In the genomic region with DNA sequence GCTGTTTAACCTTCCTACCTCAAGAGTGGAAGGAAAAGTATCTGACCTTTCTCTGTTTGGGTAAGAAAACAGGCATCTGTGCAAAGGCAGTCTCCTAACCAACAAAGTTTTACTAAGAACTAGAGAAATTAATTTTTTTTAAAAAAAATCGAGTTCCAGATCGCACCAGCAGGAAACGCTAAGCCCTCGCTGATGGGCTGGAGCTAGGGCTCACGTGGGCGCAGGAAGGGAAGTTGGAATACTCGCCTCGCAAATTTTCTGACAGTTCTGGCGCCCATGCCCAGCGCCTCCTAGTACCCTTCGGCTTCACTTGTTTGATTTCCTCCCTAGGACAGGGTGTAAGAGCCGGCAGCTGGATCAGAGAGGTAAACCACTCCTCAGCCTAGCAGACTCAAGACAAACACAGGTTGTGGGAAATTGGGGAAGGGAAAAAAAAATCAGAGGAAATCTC, we compare ENCODE assay signal across 7 mouse cellular contexts. TPM values are rescaled to one million over a fixed set of nuclear protein-coding genes. Genes with fewer than 3 reads are reported as not detected.
DNase-seq lines count a peak whose midpoint lies in the region; ATAC-seq lines count a peak whose summit lies in the region.

No protein-coding gene starts in this region.

- DNase-seq in adrenal gland, adult 8-10 months = peak; percentile 10
- peak; percentile 71 for DNase-seq in cerebellum, adult 9-10 months
- DNase-seq in left cerebral cortex, postnatal 36 days (ENCODE audit: low spot score in 2 of 2) = peak; percentile 17 to 36
- peak; percentile 57 for DNase-seq in mesoderm, embryonic 11.5 days (ENCODE audit: low read depth, low spot score)

- H3K9me3 ChIP-seq in hindbrain, embryonic 12.5 days (replicated peaks) = no peaks in the 10 kb centered on the region
- no peaks in the 10 kb centered on the region for H3K9me3 ChIP-seq in stomach, embryonic 15.5 days

- no peak overlapping the region for H3K27ac ChIP-seq in hindbrain, embryonic 12.5 days
- no peak overlapping the region for H3K27ac ChIP-seq in stomach, embryonic 15.5 days

- peak; percentile 65 for ATAC-seq in frontal cortex, adult (ENCODE audit: low TSS enrichment)
- ATAC-seq in hindbrain, embryonic 12.5 days (ENCODE audit: low FRiP score) = peak; percentile 35; the same call in 1 of the 2 replicates
- peak; percentile 57; the same call in 1 of the 2 replicates for ATAC-seq in stomach, embryonic 15.5 days (ENCODE audit: insufficient read depth, low FRiP score, low read depth)

- 1% methylated on average over 12 of the region's 12 CpGs for WGBS in hindbrain, embryonic 12.5 days
- 2% methylated on average over 12 of the region's 12 CpGs for WGBS in stomach, embryonic 15.5 days

- H3K36me3 ChIP-seq in hindbrain, embryonic 12.5 days = no peaks in the 10 kb centered on the region
- no peaks in the 10 kb centered on the region for H3K36me3 ChIP-seq in stomach, embryonic 15.5 days

- H3K9ac ChIP-seq in hindbrain, embryonic 12.5 days = no peak overlapping the region
- H3K9ac ChIP-seq in stomach, embryonic 15.5 days = 0 out of 2 replicates have a peak overlapping the region, but pooled peaks have one; percentile 22

- intact Hi-C loops in left cerebral cortex, postnatal 36 days (cut with DNase I) = loop anchor here (10.0 kb wide), 2 partner anchors 182 to 338 kb away; no protein-coding TSS in a partner anchor

- H3K4me3 ChIP-seq in hindbrain, embryonic 12.5 days = peak overlapping the region; percentile 64
- H3K4me3 ChIP-seq in stomach, embryonic 15.5 days (replicated peaks) = peak overlapping the region; percentile 59

- peak overlapping the region; percentile 82 for H3K4me2 ChIP-seq in hindbrain, embryonic 12.5 days (replicated peaks)
- peak overlapping the region; percentile 98 for H3K4me2 ChIP-seq in stomach, embryonic 15.5 days

- H3K4me1 ChIP-seq in hindbrain, embryonic 12.5 days = peaks cover 19% of the 10 kb centered on the region
- H3K4me1 ChIP-seq in stomach, embryonic 15.5 days = peaks cover 11% of the 10 kb centered on the region; the same call in 1 of the 2 replicates

- H3K27me3 ChIP-seq in hindbrain, embryonic 12.5 days = peaks cover 31% of the 10 kb centered on the region
- peaks cover 13% of the 10 kb centered on the region for H3K27me3 ChIP-seq in stomach, embryonic 15.5 days (replicated peaks)

RNA-seq across cellular contexts. Expression of gene Tll1, which starts 0.4 kb away (rescaled TPM):
- 1 to 10 TPM; 2.9 to 4.9 (median 4.4) TPM for total RNA-seq in adrenal gland, adult 8-10 months (2022)
- 2.3 and 3.0 TPM in 2 replicates for polyA plus RNA-seq in hindbrain, embryonic 12.5 days (2016; fragmentation: Nextera tagmentation; extraction: Ambion mirVana)
- total RNA-seq in left cerebral cortex, postnatal 36 days (2021) = 1 to 10 TPM; 2.1 to 3.4 TPM
- 0.95 and 1.4 TPM in 2 replicates for polyA plus RNA-seq in stomach, embryonic 15.5 days (2015; fragmentation: Nextera tagmentation; extraction: Ambion mirVana)

Comparison
In these comparisons a context has a peak if more than half of its experiments do, and no peak if none do; other contexts are left out.
1. DNase-seq: peak in every context shown above with its lines; median percentile 71 in cerebellum, adult 9-10 months; 57 in mesoderm, embryonic 11.5 days; 26 in left cerebral cortex, postnatal 36 days; 10 in adrenal gland, adult 8-10 months.